Mouse (Mus musculus) neutrophil, adult 65 days (primary cell): Measurements from ENCODE around the gene Rrnad1. TPM values are rescaled to one million over a fixed set of nuclear protein-coding genes. Genes with fewer than 3 reads are reported as not detected.

ENCODE experiments used
- total RNA-seq: library from RNA; stranded (reverse); gene quantifications from 2 replicates; pipeline ENCODE4 v1.2.4, GENCODE M21; 2023

Gene Rrnad1
- total RNA-seq = 10.7 and 10.8 TPM in 2 replicates

DNA sequence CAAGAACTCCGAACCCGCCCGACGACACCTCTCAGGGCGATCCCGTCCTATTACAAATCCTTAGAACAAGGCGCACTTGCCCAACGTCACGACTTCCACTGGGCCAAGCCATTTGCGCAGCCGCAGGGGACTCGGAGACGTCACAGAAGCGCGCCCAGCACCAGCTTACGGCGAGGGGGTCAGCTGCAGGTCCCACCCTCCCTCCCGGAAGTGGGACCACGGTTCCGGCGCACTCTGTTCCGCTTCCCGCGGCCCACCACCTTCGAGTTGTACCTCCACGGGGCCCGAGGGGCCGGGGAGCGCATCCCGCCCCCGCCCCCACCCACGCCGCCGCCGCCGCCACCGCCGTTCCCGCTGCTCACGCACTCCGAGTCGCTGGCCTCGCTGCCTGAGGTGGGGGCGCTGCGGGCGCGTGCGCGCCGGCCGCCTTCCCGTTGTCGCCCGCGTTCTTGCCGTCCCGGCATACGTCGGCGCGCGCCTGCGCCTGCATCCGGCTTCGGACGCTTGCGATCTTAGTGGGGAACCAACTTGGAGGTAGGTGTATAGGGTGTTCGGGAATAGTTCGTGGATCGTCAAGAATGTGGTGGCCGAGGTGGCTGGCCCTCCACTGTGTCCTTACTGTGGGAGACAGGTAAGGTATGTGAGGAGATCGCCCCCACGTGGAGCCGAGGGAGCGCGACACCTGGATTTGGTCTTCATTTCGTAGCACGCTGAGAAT, at the start of gene Rrnad1, which contains the start of gene Isg20l2:
Gene Rrnad1 (minus strand): TSS at position 640 of the 718 bp plus-strand sequence.
Gene Isg20l2 (plus strand): TSS at position 237 of the 718 bp plus-strand sequence.

DNA sequence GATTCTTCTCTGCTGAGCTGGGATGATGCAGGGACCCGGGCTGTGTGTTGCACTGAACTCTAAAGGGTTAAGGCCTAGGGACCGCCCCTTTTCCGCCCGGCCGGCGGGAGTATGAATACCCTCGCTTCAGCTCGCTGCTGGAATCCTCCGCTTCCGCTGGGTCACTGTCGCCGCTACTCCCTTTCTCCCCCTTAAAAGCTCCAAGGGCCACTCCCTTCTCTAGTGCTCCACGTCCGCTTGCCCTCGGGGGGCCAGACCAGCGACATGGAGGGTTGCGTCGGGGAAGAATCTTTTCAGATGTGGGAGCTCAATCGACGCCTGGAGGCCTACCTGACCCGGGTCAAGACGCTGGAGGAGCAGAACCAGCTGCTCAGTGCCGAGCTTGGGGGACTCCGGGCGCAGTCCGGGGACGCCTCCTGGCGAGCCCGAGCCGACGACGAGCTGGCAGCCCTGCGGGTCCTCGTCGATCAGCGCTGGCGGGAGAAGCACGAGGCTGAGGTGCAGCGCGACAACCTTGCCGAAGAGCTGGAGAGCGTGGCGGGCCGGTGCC, 40.5 kb upstream of the Rrnad1 start, which contains the start of gene Nes:
Gene Nes (plus strand): TSS at position 140 of the 550 bp plus-strand sequence.

DNA sequence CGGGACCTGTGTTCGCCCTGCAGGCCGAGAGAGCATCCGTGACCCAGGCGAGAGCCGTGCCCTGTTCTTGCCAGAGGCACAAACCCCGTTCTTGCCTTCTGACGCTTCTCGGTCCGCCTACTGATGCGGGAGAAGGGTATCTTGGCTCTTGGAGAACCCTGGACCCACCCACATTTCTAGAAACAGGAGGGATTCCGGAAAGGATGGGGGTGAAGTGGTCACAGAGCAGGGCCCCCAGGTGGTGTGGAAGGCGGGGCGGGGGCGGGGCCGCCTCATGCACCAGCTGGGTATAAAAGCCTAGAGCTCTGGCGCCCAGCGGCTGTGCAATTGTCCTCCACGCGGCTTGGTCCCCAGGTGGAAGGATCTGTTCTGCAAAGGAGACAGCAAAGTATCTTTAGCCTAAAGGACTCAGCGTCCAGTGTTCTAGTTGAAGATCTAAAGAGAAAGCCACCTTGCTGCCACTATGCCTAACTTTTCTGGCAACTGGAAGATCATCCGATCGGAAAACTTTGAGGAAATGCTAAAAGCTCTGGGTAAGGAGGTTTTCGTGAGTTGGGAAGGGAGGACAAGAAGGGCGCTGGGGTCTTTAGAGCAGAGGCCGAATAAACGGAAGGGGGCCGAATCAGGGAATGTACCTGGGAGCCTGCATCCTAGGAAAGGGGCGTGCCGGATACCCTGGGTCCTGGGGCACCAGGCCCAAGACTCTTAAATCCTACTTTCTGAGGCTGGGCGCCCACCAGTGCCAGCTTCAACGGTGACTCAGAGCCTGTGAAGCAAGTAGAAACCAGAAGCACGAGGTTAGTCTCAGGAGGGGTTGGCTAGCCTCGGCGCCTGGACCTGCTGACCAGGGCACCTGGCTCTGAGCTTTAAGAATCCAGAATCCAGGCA, 18.1 kb upstream of the Rrnad1 start, which contains the start of gene Crabp2:
Gene Crabp2 (plus strand): TSS at position 289 of the 888 bp plus-strand sequence.

DNA sequence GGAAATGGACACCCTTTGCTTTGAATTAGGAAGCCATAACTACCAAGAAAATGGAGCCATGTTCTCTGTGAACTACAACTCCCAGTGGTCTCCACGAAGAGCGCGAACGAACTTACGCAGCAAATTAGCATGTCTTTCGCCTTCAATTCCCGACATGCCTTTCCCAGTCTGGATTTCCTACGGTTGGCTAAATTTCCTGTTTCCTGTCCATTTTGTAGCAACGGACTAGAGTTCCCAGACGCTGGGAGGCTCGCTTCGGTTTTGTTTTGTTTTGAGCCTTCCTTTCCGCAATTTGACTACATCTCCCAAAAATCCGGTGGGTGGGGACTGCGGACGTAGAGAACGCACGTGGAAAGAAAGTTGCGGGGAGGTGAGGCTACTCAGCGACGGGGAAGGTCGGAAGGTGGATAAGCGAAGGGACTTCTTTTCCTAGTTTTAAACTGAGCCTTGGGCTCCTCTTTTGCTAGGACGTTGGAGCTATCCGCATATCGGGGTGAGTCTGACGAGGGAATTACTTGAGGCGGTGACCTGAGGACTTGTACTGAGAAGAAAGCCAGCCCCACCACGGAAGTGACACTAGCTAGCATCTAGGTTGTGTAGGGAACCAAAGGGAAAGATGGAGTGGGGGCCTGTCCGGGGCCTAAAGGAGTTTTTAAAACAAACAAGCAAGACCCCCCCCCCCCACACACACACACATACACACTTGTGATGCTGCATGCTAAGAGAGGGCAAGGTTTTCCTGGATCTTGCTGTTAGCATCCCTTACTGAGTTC, 11.0 kb downstream of the Rrnad1 start, which contains the start of gene Mrpl24:
Gene Mrpl24 (plus strand): TSS at position 171 of the 773 bp plus-strand sequence.

DNA sequence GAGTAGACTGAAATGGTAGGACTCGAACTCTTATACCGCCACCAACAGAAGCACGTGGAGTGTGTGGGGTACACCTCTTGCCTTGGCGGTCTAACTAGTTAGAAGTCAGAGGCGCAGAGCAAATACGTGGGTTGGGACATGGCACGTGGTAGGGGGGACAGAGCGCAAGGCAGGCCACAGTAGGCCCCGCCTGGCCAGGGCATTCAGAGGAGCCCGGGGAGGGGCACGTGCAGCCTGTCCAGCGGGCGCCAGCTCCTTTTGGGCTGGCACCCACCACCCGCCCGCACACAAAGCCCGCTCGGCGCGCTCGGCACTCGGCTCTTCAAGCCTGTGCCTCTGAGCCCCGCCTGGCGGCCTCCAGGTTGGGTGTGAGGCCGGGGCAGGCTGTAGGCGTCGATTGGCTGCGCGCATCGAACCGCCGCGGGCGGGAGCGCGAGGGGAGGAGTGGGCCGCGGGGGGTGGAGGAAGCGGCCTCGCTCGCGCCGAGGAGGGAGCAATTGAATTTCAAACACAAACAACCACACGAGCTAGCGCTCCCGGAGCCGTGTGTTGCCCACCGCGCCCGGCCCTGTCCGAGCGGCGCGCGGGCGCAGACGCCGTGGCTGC, 24.5 kb downstream of the Rrnad1 start, which contains the start of gene Hdgf:
Gene Hdgf (plus strand): TSS at position 442 of the 606 bp plus-strand sequence.

DNA sequence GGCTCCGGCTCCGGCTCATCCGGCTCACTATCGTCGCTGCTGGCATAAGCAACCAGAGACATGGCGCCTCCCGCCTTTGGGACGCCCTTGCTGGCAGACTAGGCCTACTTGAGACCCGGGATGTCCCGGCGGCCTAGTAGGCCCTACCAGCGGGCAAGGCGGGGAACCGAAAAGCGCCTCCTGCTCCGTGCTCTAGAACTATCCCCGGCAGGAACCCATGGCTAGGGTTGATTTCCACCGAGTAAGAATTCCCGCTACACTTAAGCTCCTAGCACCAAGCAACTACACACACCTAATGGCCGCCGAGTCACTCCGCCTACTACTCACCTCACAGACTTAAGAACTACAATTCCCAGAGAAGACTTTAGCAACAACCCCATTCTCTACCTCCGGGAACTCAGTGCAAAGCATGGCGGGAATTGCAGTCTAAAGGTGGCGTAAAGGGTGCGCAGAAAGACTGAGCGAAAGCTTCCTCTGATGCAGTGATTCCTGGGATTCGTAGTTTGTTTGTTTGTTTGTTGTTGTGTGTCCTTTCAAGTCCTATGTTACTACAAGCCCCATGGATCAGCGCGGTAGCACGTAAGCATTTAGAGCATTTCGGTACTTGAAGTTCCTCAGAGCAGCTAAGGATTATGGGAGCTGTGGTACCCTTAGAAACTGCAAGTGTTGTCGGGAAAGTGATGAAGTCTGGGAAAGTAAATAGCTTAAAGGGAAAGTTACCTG, 45.1 kb downstream of the Rrnad1 start, which contains the start of gene Prcc:
Gene Prcc (minus strand): TSS at position 328 of the 723 bp plus-strand sequence.

Other genes with a start within 250 kb of the Rrnad1 start
- 0.27 and 3.5 TPM in 2 replicates for gene Lrrc71, start 182.1 kb downstream of the Rrnad1 start, total RNA-seq
- not detected in 2 replicates for gene Ntrk1, start 135.6 kb downstream of the Rrnad1 start, total RNA-seq
- not detected in 2 replicates for gene Insrr, start 133.8 kb downstream of the Rrnad1 start, total RNA-seq
- gene Pear1, start 106.4 kb downstream of the Rrnad1 start, total RNA-seq = 0.34 and 1.5 TPM in 2 replicates
- 0.88 and 1.2 TPM in 2 replicates for gene Sh2d2a, start 84.0 kb downstream of the Rrnad1 start, total RNA-seq
- 26.9 and 29.1 TPM in 2 replicates for gene Prcc, start 45.1 kb downstream of the Rrnad1 start, total RNA-seq
- 80.4 and 98.0 TPM in 2 replicates for gene Hdgf, start 24.4 kb downstream of the Rrnad1 start, total RNA-seq
- gene Mrpl24, start 11.2 kb downstream of the Rrnad1 start, total RNA-seq = 62.4 and 72.9 TPM in 2 replicates
- gene Isg20l2, start 403 bp downstream of the Rrnad1 start, total RNA-seq = 21.0 and 25.9 TPM in 2 replicates
- 0.54 and 0.66 TPM in 2 replicates for gene Crabp2, start 17.9 kb upstream of the Rrnad1 start, total RNA-seq
- gene Nes, start 40.4 kb upstream of the Rrnad1 start, total RNA-seq = not detected in 2 replicates
- gene Bcan, start 69.5 kb upstream of the Rrnad1 start, total RNA-seq = not detected in 2 replicates
- not detected in 2 replicates for gene Hapln2, start 96.9 kb upstream of the Rrnad1 start, total RNA-seq
- 2.7 and 3.8 TPM in 2 replicates for gene Gpatch4, start 112.4 kb upstream of the Rrnad1 start, total RNA-seq
- gene Naxe, start 127.8 kb upstream of the Rrnad1 start, total RNA-seq = 21.0 and 21.5 TPM in 2 replicates
- gene Ttc24, start 147.6 kb upstream of the Rrnad1 start, total RNA-seq = not detected in 2 replicates
- gene Iqgap3, start 151.3 kb upstream of the Rrnad1 start, total RNA-seq = 29.2 and 45.4 TPM in 2 replicates
- gene Mef2d, start 211.7 kb upstream of the Rrnad1 start, total RNA-seq = 110 and 174 TPM in 2 replicates